Mouse (Mus musculus): ENCODE measurements around the gene Tapbp.

DNA sequence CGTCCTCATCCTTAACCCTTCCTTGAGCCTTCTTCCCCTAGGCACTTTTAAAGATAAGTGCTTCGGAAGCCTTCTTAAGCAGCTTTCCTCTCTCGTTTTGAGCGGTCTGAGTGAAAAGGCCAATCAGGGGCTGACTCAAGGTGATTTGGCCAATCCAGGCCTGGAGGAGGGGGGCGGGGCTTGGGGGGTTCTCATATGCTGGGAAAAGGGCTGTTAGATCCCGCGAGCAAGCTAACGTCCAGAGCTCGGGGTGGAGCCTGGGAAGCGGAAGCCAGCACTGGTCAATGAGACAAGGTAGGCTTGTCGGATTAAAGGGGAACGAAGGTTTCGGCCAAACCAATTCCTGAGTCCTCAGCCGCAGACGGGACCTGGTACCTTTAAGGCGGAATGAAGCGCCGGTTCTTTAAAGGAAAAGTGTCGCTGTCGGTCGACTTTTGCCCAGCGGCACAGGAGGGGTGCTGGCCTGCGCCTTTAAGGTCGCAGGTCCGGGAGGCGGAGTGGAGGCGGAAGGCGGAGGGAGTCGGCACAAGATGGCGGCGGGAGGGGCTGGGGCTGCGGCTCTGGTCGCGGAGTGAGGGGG, at the start of gene Tapbp, which contains the start of gene Zbtb22:
- no peak for TF ChIP-seq CTCF (IDR thresholded peaks at IDR 0.05; ENCODE audit: control insufficient read depth, insufficient read depth, insufficient replicate concordance, low read depth, low read length)
- TF ChIP-seq POLR2A (IDR thresholded peaks at IDR 0.05; ENCODE audit: control insufficient read depth, low read depth, low read length) = peak; percentile 11; the same call in 1 of the 2 replicates
